8 mouse cellular contexts compared by ENCODE assay signal in the genomic region with DNA sequence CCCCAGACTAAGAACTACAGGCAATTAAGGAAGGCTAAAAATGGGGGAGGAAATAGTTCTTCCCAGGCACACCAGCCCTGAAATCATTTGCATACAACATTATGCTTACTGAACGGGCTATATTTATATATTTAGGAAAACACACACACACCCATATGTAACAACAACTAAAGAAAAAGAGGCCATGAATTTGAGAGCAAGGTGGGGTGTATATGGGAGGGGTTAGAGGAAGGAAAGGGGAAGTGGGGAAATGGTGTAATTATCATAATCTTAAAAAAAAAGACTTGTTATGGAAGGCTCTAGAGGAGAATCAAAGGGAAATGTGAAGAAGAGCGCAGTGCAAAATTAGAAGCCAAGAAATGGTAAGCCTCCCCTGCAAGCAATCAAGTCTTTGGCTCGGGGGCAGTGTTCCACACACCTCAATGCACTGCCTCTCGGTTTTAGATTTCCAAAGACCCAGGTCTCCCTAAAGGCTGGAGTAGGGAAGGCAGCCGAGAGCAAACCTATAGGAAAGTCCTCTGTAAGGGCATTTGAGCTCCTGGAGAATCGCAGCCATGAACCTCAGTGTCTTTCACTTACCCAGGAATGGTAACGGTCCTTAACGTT. TPM values are rescaled to one million over a fixed set of nuclear protein-coding genes. Genes with fewer than 3 reads are reported as not detected.
DNase-seq lines count a peak whose midpoint lies in the region; ATAC-seq and TF ChIP-seq lines count a peak whose summit lies in the region.

No protein-coding gene starts in this region.

- intact Hi-C loops in heart, postnatal 25 days (cut with DNase I), result loop anchor here (5.0 kb wide), 1 partner anchor 240 kb away; a partner anchor contains a TSS

- no peak for TF ChIP-seq POLR2A in CH12.LX (IDR thresholded peaks at IDR 0.05; ENCODE audit: low read depth, low read length)

- H3K79me2 ChIP-seq in CH12.LX (replicated peaks; ENCODE audit: control insufficient read depth, extremely low read depth, insufficient read depth, poor library complexity, severe bottlenecking), result peaks cover 60% of the 10 kb centered on the region

- H3K9ac ChIP-seq in CH12.LX (ENCODE audit: insufficient read depth, low read depth), result peak overlapping the region; percentile 95
- peak overlapping the region; percentile 75 for H3K9ac ChIP-seq in forebrain, embryonic 16.5 days (replicated peaks; ENCODE audit: low read depth, low read length)

- no peak for DNase-seq in heart, embryonic 10.5 days (ENCODE audit: low spot score)
- DNase-seq in heart, postnatal 25 days (ENCODE audit: low spot score), result no peak
- peak; percentile 47 for DNase-seq in CH12.LX (ENCODE audit: extremely low read depth)
- no peak for DNase-seq in thymus, postnatal 14 days
- DNase-seq in layer of hippocampus, postnatal 14 days (ENCODE audit: low spot score in 2 of 2), result no peak

- no peak for TF ChIP-seq RAD21 in CH12.LX (IDR thresholded peaks at IDR 0.05; ENCODE audit: low read depth, low read length)

- peaks cover 29% of the 10 kb centered on the region for H3K36me3 ChIP-seq in heart, embryonic 10.5 days
- peaks cover 27 to 55% of the 10 kb centered on the region in 2 experiments for H3K36me3 ChIP-seq in CH12.LX (replicated peaks in 1 of 2; ENCODE audit: control insufficient read depth in 1 of 2, insufficient read depth in 1 of 2, low read length in 1 of 2)
- H3K36me3 ChIP-seq in forebrain, embryonic 16.5 days (ENCODE audit: control insufficient read depth, insufficient read depth), result no peaks in the 10 kb centered on the region

- peak overlapping the region; percentile 77 for H3K4me3 ChIP-seq in heart, embryonic 10.5 days
- peak overlapping the region; percentile 57 to 86 (median 80) for H3K4me3 ChIP-seq in CH12.LX (replicated peaks in 1 of 3; ENCODE audit: low read depth in 2 of 3, low read length in 2 of 3, poor library complexity in 1 of 3)
- H3K4me3 ChIP-seq in forebrain, embryonic 16.5 days (replicated peaks; ENCODE audit: low read length), result peak overlapping the region; percentile 78

- no peaks in the 10 kb centered on the region for H3K9me3 ChIP-seq in heart, embryonic 10.5 days
- H3K9me3 ChIP-seq in CH12.LX (replicated peaks; ENCODE audit: low read length), result no peaks in the 10 kb centered on the region
- no peaks in the 10 kb centered on the region for H3K9me3 ChIP-seq in forebrain, embryonic 16.5 days (ENCODE audit: control insufficient read depth, low read length)

- no peaks in the 10 kb centered on the region for H3K27me3 ChIP-seq in heart, embryonic 10.5 days (ENCODE audit: insufficient read depth, poor library complexity, severe bottlenecking)
- H3K27me3 ChIP-seq in CH12.LX (replicated peaks), result no peaks in the 10 kb centered on the region
- H3K27me3 ChIP-seq in forebrain, embryonic 16.5 days (replicated peaks; ENCODE audit: control insufficient read depth, insufficient read depth, low read length), result no peaks in the 10 kb centered on the region

- H3K4me1 ChIP-seq in heart, embryonic 10.5 days, result peaks cover 31% of the 10 kb centered on the region
- H3K4me1 ChIP-seq in CH12.LX (ENCODE audit: control insufficient read depth in 1 of 2, insufficient read depth in 2 of 2), result peaks cover 5 to 51% of the 10 kb centered on the region in 2 experiments
- H3K4me1 ChIP-seq in forebrain, embryonic 16.5 days (replicated peaks; ENCODE audit: control insufficient read depth, insufficient read depth, low read length), result peaks cover 13% of the 10 kb centered on the region

- no peak for TF ChIP-seq CTCF in CH12.LX (conservative IDR thresholded peaks at IDR 0.05 in 1 of 2, IDR thresholded peaks at IDR 0.05 in 1 of 2; ENCODE audit: low read depth in 2 of 2, low read length in 2 of 2)

- in situ Hi-C loops in CH12.LX (cut with MboI; ENCODE audit: low pct_ligation_motif_present, low pct_unique_long_range_greater_than_20kb, low sequenced_read_pairs), result no loop called here

- H3K27ac ChIP-seq in heart, embryonic 10.5 days, result peak overlapping the region; percentile 90
- peak overlapping the region; percentile 84 for H3K27ac ChIP-seq in CH12.LX (ENCODE audit: insufficient read depth, low read depth)
- peak overlapping the region; percentile 50; the same call in 1 of the 2 replicates for H3K27ac ChIP-seq in forebrain, embryonic 16.5 days (ENCODE audit: low read length)

- 15% methylated on average over 8 of the region's 8 CpGs for WGBS in heart, embryonic 10.5 days
- 14% methylated on average over 8 of the region's 8 CpGs for WGBS in forebrain, embryonic 16.5 days

- peak overlapping the region; percentile 98 for H3K4me2 ChIP-seq in CH12.LX (ENCODE audit: insufficient read depth, low read depth, poor library complexity, severe bottlenecking)
- H3K4me2 ChIP-seq in forebrain, embryonic 16.5 days (ENCODE audit: low read length), result peak overlapping the region; percentile 73

- dilution Hi-C loops in CH12.LX (cut with MboI; ENCODE audit: extremely low pct_ligation_motif_present, extremely low pct_unique_long_range_greater_than_20kb, low sequenced_read_pairs), result no loop called here

- ATAC-seq in forebrain, embryonic 16.5 days, result peak; percentile 5
- peak; percentile 23 for ATAC-seq in megakaryocyte, adult 5-6 weeks (ENCODE audit: poor library complexity, severe bottlenecking)
- no peak for ATAC-seq in megakaryocyte-erythroid progenitor cell, adult 5-6 weeks (replicated peaks; ENCODE audit: low FRiP score, low TSS enrichment, poor library complexity, severe bottlenecking)

- peak; percentile 56; the same call in 1 of the 2 replicates for TF ChIP-seq EP300 in CH12.LX (IDR thresholded peaks at IDR 0.05; ENCODE audit: low read length)

TF ChIP-seq in CH12.LX, 34 proteins besides CTCF, POLR2A, EP300 and RAD21 (continues in another document):
- TF ChIP-seq MAFK (IDR thresholded peaks at IDR 0.05; ENCODE audit: insufficient replicate concordance, low read length), result no peak
- peak; percentile 32; the same call in 1 of the 2 replicates for TF ChIP-seq BHLHE40 (IDR thresholded peaks at IDR 0.05; ENCODE audit: low read depth, low read length)
- peak; percentile 85 for TF ChIP-seq ZNF384 (IDR thresholded peaks at IDR 0.05; ENCODE audit: low read depth, low read length)
- TF ChIP-seq MAZ (IDR thresholded peaks at IDR 0.05; ENCODE audit: low read depth, low read length), result 0 out of 2 replicates have a peak, but pooled peaks have one; percentile 44
- 0 out of 2 replicates have a peak, but pooled peaks have one; percentile 58 for TF ChIP-seq RCOR1 (conservative IDR thresholded peaks at IDR 0.05; ENCODE audit: low read depth, low read length)
- TF ChIP-seq ELF1 (IDR thresholded peaks at IDR 0.05; ENCODE audit: low read depth, low read length), result no peak
- 0 out of 2 replicates have a peak, but pooled peaks have one; percentile 41 for TF ChIP-seq MAX (IDR thresholded peaks at IDR 0.05; ENCODE audit: low read length)
- TF ChIP-seq JUN (IDR thresholded peaks at IDR 0.05; ENCODE audit: insufficient read depth, low read depth, low read length), result no peak
- no peak for TF ChIP-seq GABPA (IDR thresholded peaks at IDR 0.05; ENCODE audit: insufficient replicate concordance, low read depth, low read length)
- TF ChIP-seq NRF1 (IDR thresholded peaks at IDR 0.05; ENCODE audit: low read depth, low read length), result no peak
- TF ChIP-seq USF2 (conservative IDR thresholded peaks at IDR 0.05; ENCODE audit: low read depth, low read length), result no peak
- 0 out of 2 replicates have a peak, but pooled peaks have one; percentile 6 for TF ChIP-seq NELFE (IDR thresholded peaks at IDR 0.05; ENCODE audit: low read depth, low read length)
- 0 out of 2 replicates have a peak, but pooled peaks have one; percentile 35 for TF ChIP-seq IRF4 (IDR thresholded peaks at IDR 0.05; ENCODE audit: low read depth, low read length)
- no peak; the same call in 1 of the 2 replicates for TF ChIP-seq HCFC1 (IDR thresholded peaks at IDR 0.05; ENCODE audit: low read depth, low read length)
- TF ChIP-seq UBTF (IDR thresholded peaks at IDR 0.05; ENCODE audit: low read depth, low read length), result no peak
- no peak; the same call in 1 of the 2 replicates for TF ChIP-seq TCF12 (IDR thresholded peaks at IDR 0.05; ENCODE audit: low read depth, low read length)
- TF ChIP-seq MEF2A (IDR thresholded peaks at IDR 0.05; ENCODE audit: borderline replicate concordance, low read depth, low read length), result peak; percentile 38; the same call in 1 of the 2 replicates
- TF ChIP-seq USF1 (IDR thresholded peaks at IDR 0.05; ENCODE audit: low read depth, low read length), result no peak
- peak; percentile 7; the same call in 1 of the 2 replicates for TF ChIP-seq TBP (conservative IDR thresholded peaks at IDR 0.05; ENCODE audit: low read depth, low read length)
- TF ChIP-seq ZC3H11A (IDR thresholded peaks at IDR 0.05; ENCODE audit: low read depth, low read length), result no peak
- TF ChIP-seq CHD1 (IDR thresholded peaks at IDR 0.05; ENCODE audit: low read depth, low read length), result peak; percentile 87

RNA-seq across cellular contexts. Expression of a gene that starts 0.3 kb away (rescaled TPM):
- 58.4 and 59.0 TPM in 2 replicates for polyA plus RNA-seq in heart, embryonic 10.5 days (2016; fragmentation: Nextera tagmentation; extraction: Ambion mirVana)
- total RNA-seq in heart, postnatal 25 days (2021), result 10 to 100 TPM; 65.2 to 66.1 TPM
- total RNA-seq in CH12.LX (2012; rRNA removed), result 84.5 and 93.2 TPM in 2 replicates
- total RNA-seq in CH12.LX (2014; rRNA removed), result 108 and 115 TPM in 2 replicates
- 205 and 208 TPM in 2 replicates for polyA plus RNA-seq in CH12.LX (2012; ENCODE audit: insufficient read length, low read depth)
- 31.7 and 37.2 TPM in 2 replicates for polyA plus RNA-seq in forebrain, embryonic 16.5 days (2015; fragmentation: Nextera tagmentation; extraction: Ambion mirVana)
- total RNA-seq in megakaryocyte, adult 5-6 weeks (2015), result 41.5 and 41.7 TPM in 2 replicates
- total RNA-seq in megakaryocyte, adult 5-6 weeks (2017), result 35.0 and 40.9 TPM in 2 replicates
- 33.2 and 36.9 TPM in 2 replicates for total RNA-seq in megakaryocyte-erythroid progenitor cell, adult 5-6 weeks (2014; fragmentation: Nextera tagmentation)
- 37.6 and 42.0 TPM in 2 replicates for total RNA-seq in megakaryocyte-erythroid progenitor cell, adult 5-6 weeks (2017)
- 100 to 1,000 TPM; 112 to 113 TPM for total RNA-seq in layer of hippocampus, postnatal 14 days (2021)

RNA-seq across cellular contexts. Expression of a gene that starts 0.5 kb away (rescaled TPM):
- 113 and 137 TPM in 2 replicates for polyA plus RNA-seq in heart, embryonic 10.5 days (2016; fragmentation: Nextera tagmentation; extraction: Ambion mirVana)
- 10 to 100 TPM; 83.5 to 84.3 TPM for total RNA-seq in heart, postnatal 25 days (2021)
- 22.4 and 24.0 TPM in 2 replicates for total RNA-seq in CH12.LX (2012; rRNA removed)
- total RNA-seq in CH12.LX (2014; rRNA removed), result 7.8 and 8.8 TPM in 2 replicates
- 74.1 and 89.0 TPM in 2 replicates for polyA plus RNA-seq in CH12.LX (2012; ENCODE audit: insufficient read length, low read depth)
- 162 and 166 TPM in 2 replicates for polyA plus RNA-seq in forebrain, embryonic 16.5 days (2015; fragmentation: Nextera tagmentation; extraction: Ambion mirVana)
- total RNA-seq in megakaryocyte, adult 5-6 weeks (2015), result 20.5 and 20.7 TPM in 2 replicates
- total RNA-seq in megakaryocyte, adult 5-6 weeks (2017), result 6.8 and 9.3 TPM in 2 replicates
- 24.5 and 40.3 TPM in 2 replicates for total RNA-seq in megakaryocyte-erythroid progenitor cell, adult 5-6 weeks (2014; fragmentation: Nextera tagmentation)
- 4.0 and 9.3 TPM in 2 replicates for total RNA-seq in megakaryocyte-erythroid progenitor cell, adult 5-6 weeks (2017)
- total RNA-seq in layer of hippocampus, postnatal 14 days (2021), result 100 to 1,000 TPM; 113 to 128 TPM
